Mouse (Mus musculus): ENCODE results near the gene Gal3st2.
"Not testable (repeated sequence)": the region's sequence is repeated elsewhere in the genome, so short reads cannot be mapped to it uniquely, and the experiment has no call there.

- TF ChIP-seq CTCF, EP300 (IDR thresholded peaks at IDR 0.05; ENCODE audit: low read depth): not testable (repeated sequence)
These were observed at the start of gene Gal3st2 for GRCm38 (mm10) chr1:93861048-93861447.
